Mouse (Mus musculus) hindbrain, embryonic 11.5 days (tissue): ENCODE results near the gene Fcgrt. TPM values are rescaled to one million over a fixed set of nuclear protein-coding genes. Genes with fewer than 3 reads are reported as not detected.
"Not testable (repeated sequence)": the region's sequence is repeated elsewhere in the genome, so short reads cannot be mapped to it uniquely, and the experiment has no call there.

Source experiments
- ATAC-seq: fragments of 200-750 bp; cut with Nextera tagmentation; 2 replicates; pipeline ENCODE4 v1.8.0; 2017; ENCODE audit warnings: mild to moderate bottlenecking, moderate TSS enrichment, moderate library complexity; ENCODE audit not compliant: low FRiP score
- DNase-seq: peaks from one replicate; pipeline ENCODE4 v3.0.0-alpha.2; 2015; ENCODE audit warnings: low spot score
- H3K27ac ChIP-seq: fragments of 300-500 bp; sonication (generic); 2 replicates; pipeline ENCODE4 v1.5.1; 2014; ENCODE audit warnings: mild to moderate bottlenecking, low read depth, low read length
- H3K27me3 ChIP-seq: fragments of 300-500 bp; sonication (generic); 2 replicates; pipeline ENCODE4 v1.6.1; 2014; ENCODE audit warnings: mild to moderate bottlenecking, low read length, moderate library complexity, mixed read lengths; ENCODE audit not compliant: control insufficient read depth, insufficient read depth
- H3K36me3 ChIP-seq: fragments of 300-500 bp; sonication (generic); 2 replicates; pipeline ENCODE4 v1.6.1; 2014; ENCODE audit warnings: mild to moderate bottlenecking, low read length, moderate library complexity, mixed read lengths; ENCODE audit not compliant: control insufficient read depth, insufficient read depth
- H3K4me1 ChIP-seq: fragments of 300-500 bp; sonication (generic); replicated peaks from 2 replicates; pipeline ENCODE4 v1.6.1; 2014; ENCODE audit warnings: low read length, mixed read lengths; ENCODE audit not compliant: control insufficient read depth, insufficient read depth
- H3K4me2 ChIP-seq: fragments of 300-500 bp; sonication (generic); replicated peaks from 2 replicates; pipeline ENCODE4 v1.6.1; 2014; ENCODE audit warnings: mild to moderate bottlenecking, low read depth, low read length
- H3K4me3 ChIP-seq: fragments of 300-500 bp; sonication (generic); 2 replicates; pipeline ENCODE4 v1.5.1; 2014; ENCODE audit warnings: low read depth, low read length
- H3K9ac ChIP-seq: fragments of 300-500 bp; sonication (generic); 2 replicates; pipeline ENCODE4 v1.6.1; 2014; ENCODE audit warnings: low read depth, low read length
- H3K9me3 ChIP-seq: fragments of 300-500 bp; sonication (generic); 2 replicates; pipeline ENCODE4 v1.6.1; 2016; ENCODE audit warnings: low read length; ENCODE audit not compliant: control insufficient read depth
- WGBS: fragments of 180-500 bp; shearing (Covaris S2); extraction: QIAGEN DNeasy Blood & Tissue Kit; methylation state at CpG from one replicate; pipeline ENCODE4 v1.1.7; 2014; 5-methylcytosine and 5-hydroxymethylcytosine counted together
- polyA plus RNA-seq: library from polyadenylated mRNA; unstranded; fragments of >200 nt; fragmentation: Nextera tagmentation; extraction: Ambion mirVana; gene quantifications from 2 replicates; pipeline ENCODE4 v1.2.1, GENCODE M21; 2014

Gene Fcgrt
- polyA plus RNA-seq, 1 experiment from 2014 or later, result 13.2 TPM

GRCm38 (mm10) chr7:45095965-45096364 is 7.7 kb downstream of the Fcgrt start:
- 93% methylated on average over 14 of the region's 14 CpGs for WGBS
- not testable (repeated sequence) for H3K9ac ChIP-seq, H3K9me3 ChIP-seq, H3K4me3 ChIP-seq, DNase-seq, H3K27me3 ChIP-seq, H3K4me2 ChIP-seq, ATAC-seq, H3K36me3 ChIP-seq, H3K4me1 ChIP-seq, H3K27ac ChIP-seq

GRCm38 (mm10) chr7:45095367-45095766 is 8.3 kb downstream of the Fcgrt start:
- H3K4me1 ChIP-seq, result no peaks in the 10 kb centered on the region
- 79% methylated on average over 6 of the region's 6 CpGs for WGBS
- H3K27me3 ChIP-seq, result no peaks in the 10 kb centered on the region
- no peaks in the 10 kb centered on the region for H3K36me3 ChIP-seq
- H3K4me2 ChIP-seq, result no peak overlapping the region
- no peak overlapping the region for H3K27ac ChIP-seq
- H3K9me3 ChIP-seq, result no peaks in the 10 kb centered on the region
- H3K4me3 ChIP-seq, result no peak overlapping the region
- DNase-seq (no peak), ATAC-seq (no peak)
- H3K9ac ChIP-seq, result no peak overlapping the region

DNA sequence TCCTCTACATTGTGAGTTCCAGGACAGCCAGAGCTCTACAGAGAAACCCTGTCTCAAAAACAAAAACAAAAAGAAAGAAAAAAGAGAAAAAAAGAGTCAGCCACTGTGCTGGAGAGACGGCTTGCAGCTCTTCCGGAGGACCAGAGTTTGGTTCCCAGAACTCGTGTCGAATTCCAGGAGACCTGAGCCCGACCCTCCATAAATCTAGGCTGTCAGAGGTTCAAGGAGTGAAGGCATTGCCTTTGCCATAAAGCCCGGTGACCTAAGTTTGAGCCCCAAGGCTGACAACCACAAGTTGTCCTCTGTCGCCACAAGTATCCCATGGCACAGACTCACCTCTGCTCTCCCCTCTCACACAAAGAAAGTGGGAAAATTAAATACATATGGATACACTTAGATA is 9.5 kb downstream of the Fcgrt start:
- no peak overlapping the region for H3K9ac ChIP-seq
- no peaks in the 10 kb centered on the region for H3K36me3 ChIP-seq
- no peak overlapping the region for H3K27ac ChIP-seq
- WGBS, result 38% methylated on average over 7 of the region's 7 CpGs
- no peak overlapping the region for H3K4me3 ChIP-seq
- H3K9me3 ChIP-seq, result no peaks in the 10 kb centered on the region
- H3K4me2 ChIP-seq, result no peak overlapping the region
- no peaks in the 10 kb centered on the region for H3K4me1 ChIP-seq
- no peak for ATAC-seq
- DNase-seq, result no peak
- H3K27me3 ChIP-seq, result no peaks in the 10 kb centered on the region

DNA sequence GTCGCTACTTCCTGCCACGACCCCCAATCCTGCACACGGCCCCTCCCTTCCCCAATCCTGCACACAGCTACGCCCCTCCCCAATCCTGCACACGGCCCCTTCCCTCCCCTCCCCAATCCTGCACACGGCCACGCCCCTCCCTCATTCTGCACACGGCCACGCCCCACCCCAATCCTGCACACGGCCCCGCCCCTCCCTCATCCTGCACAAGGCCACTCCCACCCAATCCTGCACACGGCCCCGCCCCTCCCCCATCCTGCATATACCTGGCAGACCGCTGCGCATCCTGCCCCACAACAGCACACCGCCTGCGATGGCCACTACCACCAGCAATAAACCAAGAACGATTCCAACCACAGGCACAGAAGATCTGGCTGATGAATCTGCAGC is 10.1 kb downstream of the Fcgrt start:
- H3K4me3 ChIP-seq, result no peak overlapping the region
- no peaks in the 10 kb centered on the region for H3K4me1 ChIP-seq
- no peak overlapping the region for H3K9ac ChIP-seq
- H3K4me2 ChIP-seq, result no peak overlapping the region
- no peak overlapping the region for H3K27ac ChIP-seq
- WGBS, result 33% methylated on average over 18 of the region's 18 CpGs
- H3K36me3 ChIP-seq, result no peaks in the 10 kb centered on the region
- H3K9me3 ChIP-seq, result no peaks in the 10 kb centered on the region
- no peaks in the 10 kb centered on the region for H3K27me3 ChIP-seq
- ATAC-seq, result no peak
- DNase-seq, result peak; percentile 39

DNA sequence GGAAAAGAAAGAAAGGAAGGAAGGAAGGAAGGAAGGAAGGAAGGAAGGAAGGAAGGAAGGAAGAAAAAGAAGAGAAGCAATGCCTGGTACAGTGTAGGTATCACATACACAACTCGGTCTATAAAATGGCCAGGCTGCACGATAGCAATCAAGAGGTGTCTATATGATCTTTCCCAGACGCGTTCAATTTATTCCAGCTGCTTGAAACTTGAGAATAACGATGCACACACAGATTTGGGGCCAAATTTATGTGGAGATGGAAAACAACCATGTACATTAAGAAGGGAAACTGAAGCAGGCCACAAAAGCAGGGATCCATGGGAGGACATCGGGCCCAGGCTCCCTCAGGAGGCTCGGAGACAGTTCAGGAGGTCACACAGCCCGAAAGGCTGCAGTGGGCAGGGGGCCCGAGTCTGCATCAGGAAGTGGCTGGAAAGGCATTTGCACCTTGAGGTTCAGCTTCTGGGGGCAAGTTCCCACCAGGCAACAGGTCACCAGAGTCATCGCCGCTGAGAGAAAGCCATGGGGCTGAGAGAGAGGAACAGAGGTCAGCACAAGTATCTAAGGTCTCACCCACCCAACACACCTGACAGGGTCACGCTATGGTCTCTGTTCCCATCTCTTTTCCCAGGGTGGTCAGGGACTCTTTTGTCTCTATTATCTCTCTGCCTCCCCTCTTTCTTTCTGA is 10.7 kb downstream of the Fcgrt start:
- no peak overlapping the region for H3K4me2 ChIP-seq
- no peak for ATAC-seq
- no peak overlapping the region for H3K4me3 ChIP-seq
- no peak for DNase-seq
- no peaks in the 10 kb centered on the region for H3K9me3 ChIP-seq
- 59% methylated on average over 12 of the region's 12 CpGs for WGBS
- no peaks in the 10 kb centered on the region for H3K4me1 ChIP-seq
- no peak overlapping the region for H3K27ac ChIP-seq
- H3K27me3 ChIP-seq, result no peaks in the 10 kb centered on the region
- no peak overlapping the region for H3K9ac ChIP-seq
- no peaks in the 10 kb centered on the region for H3K36me3 ChIP-seq

DNA sequence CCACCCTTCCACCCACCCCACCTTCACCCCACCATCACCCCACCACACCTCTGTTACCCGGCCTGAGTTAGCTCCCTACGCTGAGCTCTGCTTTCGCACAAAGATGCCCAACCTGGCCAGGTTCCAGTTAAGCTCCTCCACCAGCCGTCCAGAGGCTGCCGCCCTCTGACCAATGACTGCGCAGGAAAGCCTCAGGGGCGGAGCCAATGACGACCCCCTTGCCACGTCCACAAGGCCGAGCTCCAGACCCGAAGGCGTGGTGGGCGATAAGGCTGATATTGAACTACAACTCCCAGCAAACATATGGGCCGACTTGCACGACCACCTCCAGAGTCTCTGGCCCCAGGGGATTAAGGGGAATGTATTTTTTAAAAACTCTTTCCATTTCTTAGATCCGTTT is 11.6 kb downstream of the Fcgrt start, which contains the start of gene Rcn3:
Gene Rcn3, minus strand, starts transcription at position 174 of the 400 bp plus-strand sequence.
- Histone ChIP-seq H3K4me1 (no peaks in the 10 kb centered on the region), H3K4me2 (peak within 1 kb of the TSS; percentile 57), H3K36me3 (no peaks in the 10 kb centered on the region), H3K9ac (peak within 1 kb of the TSS; percentile 53), H3K9me3 (no peaks in the 10 kb centered on the region), H3K27ac (no peak within 1 kb of the TSS), H3K4me3 (peak within 1 kb of the TSS; percentile 43), H3K27me3 (no peaks in the 10 kb centered on the region)
- WGBS, result 0% methylated on average over 16 of the region's 16 CpGs
- DNase-seq (peak; percentile 92), ATAC-seq (peak; percentile 93)

GRCm38 (mm10) chr7:45091001-45091990 is 12.4 kb downstream of the Fcgrt start:
- ATAC-seq (peak; percentile 31; the same call in 1 of the 2 replicates), DNase-seq (peak; percentile 47)
- WGBS, result 15% methylated on average over 35 of the region's 35 CpGs
- Histone ChIP-seq H3K9me3 (no peaks in the 10 kb centered on the region), H3K4me2 (peak overlapping the region; percentile 57), H3K27ac (no peak overlapping the region), H3K36me3 (peaks cover 5% of the 10 kb centered on the region; the same call in 1 of the 2 replicates), H3K4me1 (no peaks in the 10 kb centered on the region), H3K9ac (peak overlapping the region; percentile 53), H3K4me3 (peak overlapping the region; percentile 43), H3K27me3 (no peaks in the 10 kb centered on the region)

GRCm38 (mm10) chr7:45090251-45090977 is 13.2 kb downstream of the Fcgrt start:
- Histone ChIP-seq H3K36me3 (peaks cover 7% of the 10 kb centered on the region; the same call in 1 of the 2 replicates), H3K27ac (no peak overlapping the region), H3K4me2 (no peak overlapping the region), H3K4me1 (no peaks in the 10 kb centered on the region), H3K9me3 (no peaks in the 10 kb centered on the region), H3K9ac (no peak overlapping the region), H3K4me3 (no peak overlapping the region), H3K27me3 (no peaks in the 10 kb centered on the region)
- WGBS, result 83% methylated on average over 13 of the region's 13 CpGs
- ATAC-seq, result no peak
- no peak for DNase-seq
